Comparison of ENCODE assay signal across 9 mouse cellular contexts in genomic region chr17:36121352-36122020, GRCm38 (mm10). TPM values are rescaled to one million over a fixed set of nuclear protein-coding genes. Genes with fewer than 3 reads are reported as not detected.
DNase-seq lines count a peak whose midpoint lies in the region; ATAC-seq and TF ChIP-seq lines count a peak whose summit lies in the region.
"Not testable (repeated sequence)": the region's sequence is repeated elsewhere in the genome, so short reads cannot be mapped to it uniquely, and the experiment has no call there.
"Had no signal": no experiment of that assay in that cellular context is flagged by ENCODE, and none has a peak within 500 bp of the region (broad histone marks: within the 10 kb centered on the region; RNA-seq: fewer than 3 reads in every experiment).

Gm19684 (plus strand) TSS chr17:36121678.

- peak; percentile 65 for DNase-seq in A20 (ENCODE audit: low read depth, low spot score)
- peak; percentile 63 for DNase-seq in adrenal gland, adult 8-10 months
- DNase-seq in kidney, adult 18-20 months: peak; percentile 40
- peak; percentile 27 for DNase-seq in limb, embryonic 14.5 days (ENCODE audit: low spot score)
- DNase-seq in spleen, adult 2 months (ENCODE audit: low read depth in 1 of 2, low spot score in 2 of 2): peak; percentile 76 to 96

- peaks cover 56% of the 10 kb centered on the region for H3K27me3 ChIP-seq in heart, embryonic 13.5 days (replicated peaks)
- H3K27me3 ChIP-seq in limb, embryonic 14.5 days (ENCODE audit: control insufficient read depth, insufficient read depth, low read length): peaks cover 15% of the 10 kb centered on the region; the same call in 1 of the 2 replicates
- not testable (repeated sequence) for H3K27me3 ChIP-seq in spleen, adult 2 months (ENCODE audit: control insufficient read depth, insufficient read depth, low read length)

- H3K36me3 ChIP-seq in heart, embryonic 13.5 days; limb, embryonic 14.5 days (ENCODE audit: control insufficient read depth, insufficient read depth, low read length); spleen, adult 2 months (ENCODE audit: control insufficient read depth, insufficient read depth, low read length): not testable (repeated sequence)

- H3K27ac ChIP-seq in heart, embryonic 13.5 days (replicated peaks); limb, embryonic 14.5 days (replicated peaks; ENCODE audit: low read depth, low read length): not testable (repeated sequence)
- H3K27ac ChIP-seq in spleen, adult 2 months (ENCODE audit: insufficient read depth, low read length): peak within 1 kb of the TSS; percentile 82

- not testable (repeated sequence) for H3K4me1 ChIP-seq in heart, embryonic 13.5 days; limb, embryonic 14.5 days (ENCODE audit: control insufficient read depth, insufficient read depth, low read length)
- H3K4me1 ChIP-seq in spleen, adult 2 months (ENCODE audit: control insufficient read depth, insufficient read depth, insufficient read length): peaks cover 12% of the 10 kb centered on the region; the same call in 1 of the 2 replicates

- peak within 1 kb of the TSS; percentile 62 for H3K4me2 ChIP-seq in heart, embryonic 13.5 days
- not testable (repeated sequence) for H3K4me2 ChIP-seq in limb, embryonic 14.5 days (replicated peaks; ENCODE audit: low read depth, low read length, severe bottlenecking)

- H3K9ac ChIP-seq in heart, embryonic 13.5 days; limb, embryonic 14.5 days (ENCODE audit: low read depth, low read length, severe bottlenecking): not testable (repeated sequence)

- TF ChIP-seq CTCF in spleen, adult 2 months (IDR thresholded peaks at IDR 0.05; ENCODE audit: extremely low read depth, insufficient read depth, insufficient read length, insufficient replicate concordance): not testable (repeated sequence)

- H3K4me3 ChIP-seq in heart, embryonic 13.5 days: peak within 1 kb of the TSS; percentile 40
- not testable (repeated sequence) for H3K4me3 ChIP-seq in limb, embryonic 14.5 days (replicated peaks; ENCODE audit: low read length)
- peak within 1 kb of the TSS; percentile 64 for H3K4me3 ChIP-seq in spleen, adult 2 months (ENCODE audit: extremely low read depth, insufficient read depth, insufficient read length)

- 6% methylated on average over 8 of the region's 8 CpGs for WGBS in heart, embryonic 13.5 days
- 2% methylated on average over 8 of the region's 8 CpGs for WGBS in limb, embryonic 14.5 days
- under 1% methylated on average over 8 of the region's 8 CpGs for WGBS in spleen, adult 2 months

- H3K9me3 ChIP-seq in heart, embryonic 13.5 days; limb, embryonic 14.5 days (ENCODE audit: control insufficient read depth, low read length): not testable (repeated sequence)

- peak; percentile 93 for ATAC-seq in erythroblast, adult 5-6 weeks (replicated peaks; ENCODE audit: low FRiP score, poor library complexity, severe bottlenecking)
- ATAC-seq in heart, embryonic 13.5 days (ENCODE audit: extremely low read depth, insufficient number of reproducible peaks, low FRiP score, low TSS enrichment); limb, embryonic 14.5 days (ENCODE audit: low FRiP score, low read depth): not testable (repeated sequence)
- ATAC-seq in megakaryocyte-erythroid progenitor cell, adult 5-6 weeks (replicated peaks; ENCODE audit: low FRiP score, low TSS enrichment, poor library complexity, severe bottlenecking): peak; percentile 95

- TF ChIP-seq POLR2A in limb, embryonic 14.5 days (IDR thresholded peaks at IDR 0.05; ENCODE audit: borderline replicate concordance, extremely low read depth, insufficient read depth, insufficient read length): not testable (repeated sequence)
- peak; percentile 98 for TF ChIP-seq POLR2A in spleen, adult 2 months (IDR thresholded peaks at IDR 0.05; ENCODE audit: low read depth, low read length)

RNA-seq across cellular contexts. Expression of gene Gm19684, which starts in this region (rescaled TPM):
- 1 to 10 TPM in 1 of 4 experiments, under 1 TPM in 3; 0.23 to 1.1 (median 0.58) TPM for total RNA-seq in adrenal gland, adult 8-10 months (2022)
- 1.5 TPM in 1 of 2 replicates, not detected in the other for total RNA-seq in erythroblast, adult 5-6 weeks (2015; ENCODE audit: low replicate concordance)
- total RNA-seq in erythroblast, adult 5-6 weeks (2017; ENCODE audit: low replicate concordance): 0.84 TPM in 1 of 2 replicates, not detected in the other
- polyA plus RNA-seq in heart, embryonic 13.5 days (2015; fragmentation: Nextera tagmentation; extraction: Ambion mirVana): not detected in 2 replicates
- polyA plus RNA-seq in limb, embryonic 14.5 days (2012; rRNA removed): not detected in 2 replicates
- not detected in 2 replicates for polyA plus RNA-seq in limb, embryonic 14.5 days (2014; fragmentation: Nextera tagmentation; extraction: Ambion mirVana)
- total RNA-seq in megakaryocyte-erythroid progenitor cell, adult 5-6 weeks (2014; fragmentation: Nextera tagmentation): 0.22 and 1.5 TPM in 2 replicates
- 0.38 TPM in 1 of 2 replicates, not detected in the other for total RNA-seq in megakaryocyte-erythroid progenitor cell, adult 5-6 weeks (2017)
- 0.43 and 0.44 TPM in 2 replicates for polyA plus RNA-seq in spleen, adult 2 months (2012; rRNA removed)
- polyA plus RNA-seq: limb, embryonic 10.5 days had no signal

Comparison
In these comparisons a context has a peak if more than half of its experiments do, and no peak if none do; other contexts are left out.
1. Peak in DNase-seq in limb, embryonic 14.5 days; RNA of the gene not detected or under 1 TPM.
2. Peak in DNase-seq, H3K4me3 ChIP-seq and H3K27ac ChIP-seq in spleen, adult 2 months; RNA of the gene not detected or under 1 TPM.
3. DNase-seq: peak in every context shown above with its lines; median percentile 86 in spleen, adult 2 months; 65 in A20; 63 in adrenal gland, adult 8-10 months; 40 in kidney, adult 18-20 months; 27 in limb, embryonic 14.5 days.